Mouse (Mus musculus) stomach, embryonic 14.5 days (tissue): ENCODE measurements around the gene Gm26920. TPM values are rescaled to one million over a fixed set of nuclear protein-coding genes. Genes with fewer than 3 reads are reported as not detected.

Source experiments
- ATAC-seq: fragments of 200-750 bp; cut with Nextera tagmentation; 2 replicates; pipeline ENCODE4 v1.8.0; 2017; ENCODE audit warnings: low read depth, moderate TSS enrichment; ENCODE audit not compliant: insufficient number of reproducible peaks, insufficient read depth, low FRiP score
- H3K27ac ChIP-seq: fragments of 300-500 bp; sonication (generic); 2 replicates; pipeline ENCODE4 v1.5.1; 2014; ENCODE audit warnings: mild to moderate bottlenecking, low read length, moderate library complexity, mixed read lengths
- H3K27me3 ChIP-seq: fragments of 300-500 bp; sonication (generic); 2 replicates; pipeline ENCODE4 v1.6.1; 2014; ENCODE audit warnings: low read length, control low read depth, mixed read lengths; ENCODE audit not compliant: control insufficient read depth, insufficient read depth
- H3K36me3 ChIP-seq: fragments of 300-500 bp; sonication (generic); 2 replicates; pipeline ENCODE4 v1.6.1; 2014; ENCODE audit warnings: mild to moderate bottlenecking, control low read depth, low read length, moderate library complexity, mixed read lengths; ENCODE audit not compliant: control insufficient read depth, insufficient read depth
- H3K4me1 ChIP-seq: fragments of 300-500 bp; sonication (generic); 2 replicates; pipeline ENCODE4 v1.6.1; 2014; ENCODE audit warnings: low read length, control low read depth, mixed read lengths; ENCODE audit not compliant: control insufficient read depth, insufficient read depth
- H3K4me2 ChIP-seq: fragments of 300-500 bp; sonication (generic); replicated peaks from 2 replicates; pipeline ENCODE4 v1.6.1; 2014; ENCODE audit warnings: low read depth, low read length, control low read depth
- H3K4me3 ChIP-seq: fragments of 300-500 bp; sonication (generic); 2 replicates; pipeline ENCODE4 v1.5.1; 2014; ENCODE audit warnings: low read depth, low read length, control low read depth
- H3K9ac ChIP-seq: fragments of 300-500 bp; sonication (generic); replicated peaks from 2 replicates; pipeline ENCODE4 v1.6.1; 2014; ENCODE audit warnings: low read depth, mild to moderate bottlenecking, control low read depth, low read length, moderate library complexity, mixed read lengths
- H3K9me3 ChIP-seq: fragments of 300-500 bp; sonication (generic); 2 replicates; pipeline ENCODE4 v1.6.1; 2016; ENCODE audit warnings: low read depth, low read length, control low read depth; ENCODE audit not compliant: control insufficient read depth
- WGBS: fragments of 180-500 bp; shearing (Covaris S2); extraction: QIAGEN DNeasy Blood & Tissue Kit; methylation state at CpG from one replicate; pipeline ENCODE4 v1.1.7; 2014; 5-methylcytosine and 5-hydroxymethylcytosine counted together
- microRNA-seq: library from miRNA; unstranded; fragments of <30 nt; microRNA quantifications from one replicate; pipeline ENCODE4, GENCODE M21; 2016
- polyA plus RNA-seq: library from polyadenylated mRNA; unstranded; fragments of >200 nt; fragmentation: Nextera tagmentation; extraction: Ambion mirVana; gene quantifications from 2 replicates; pipeline ENCODE4 v1.2.1, GENCODE M21; 2014

The Gm26920 gene
- polyA plus RNA-seq, 1 experiment from 2014 or later: 2.0 TPM

DNA sequence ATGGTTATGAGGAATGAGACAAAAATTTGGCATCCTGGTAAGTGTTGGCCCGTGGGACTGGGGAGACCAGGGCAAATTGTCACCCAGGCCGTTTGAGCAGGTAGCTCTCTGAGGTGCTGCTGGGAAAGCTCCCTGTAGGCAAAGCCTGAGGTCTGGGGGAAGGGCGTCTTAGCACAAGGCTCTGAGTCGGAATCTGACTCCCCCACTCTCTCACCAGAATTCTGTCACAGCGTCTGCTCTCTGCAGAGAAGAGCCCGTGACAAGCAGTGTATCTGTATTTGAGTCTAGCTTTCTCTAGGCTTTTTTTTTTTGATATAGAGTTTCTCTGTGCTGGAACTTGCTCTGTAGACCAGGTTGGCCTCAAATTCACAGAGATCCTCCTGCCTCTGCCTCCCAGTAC lies 73.0 kb downstream of the Gm26920 start:
- Histone ChIP-seq H3K27me3 (no peaks in the 10 kb centered on the region), H3K27ac (no peak overlapping the region), H3K9ac (no peak overlapping the region), H3K4me3 (no peak overlapping the region), H3K4me2 (no peak overlapping the region), H3K9me3 (no peaks in the 10 kb centered on the region), H3K36me3 (peaks cover 74% of the 10 kb centered on the region), H3K4me1 (no peaks in the 10 kb centered on the region)
- no peak for ATAC-seq
- 95% methylated on average over 6 of the region's 6 CpGs for WGBS

GRCm38 (mm10) chr7:30012956-30013363 lies 77.2 kb downstream of the Gm26920 start:
- H3K4me2 ChIP-seq: no peak overlapping the region
- no peak for ATAC-seq
- H3K4me3 ChIP-seq: no peak overlapping the region
- H3K36me3 ChIP-seq: peaks cover 47% of the 10 kb centered on the region
- 78% methylated on average over 4 of the region's 4 CpGs for WGBS
- no peaks in the 10 kb centered on the region for H3K9me3 ChIP-seq
- H3K9ac ChIP-seq: no peak overlapping the region
- no peak overlapping the region for H3K27ac ChIP-seq
- no peaks in the 10 kb centered on the region for H3K27me3 ChIP-seq
- 0 out of 2 replicates have a peak, but pooled peaks cover 2% of the 10 kb centered on the region for H3K4me1 ChIP-seq

- Histone ChIP-seq H3K27ac (no peak overlapping the region), H3K27me3 (no peaks in the 10 kb centered on the region), H3K9ac (no peak overlapping the region), H3K4me1 (0 out of 2 replicates have a peak, but pooled peaks cover 2% of the 10 kb centered on the region), H3K4me2 (no peak overlapping the region), H3K9me3 (no peaks in the 10 kb centered on the region), H3K36me3 (peaks cover 27% of the 10 kb centered on the region), H3K4me3 (no peak overlapping the region)
- ATAC-seq: no peak
- WGBS: 82% methylated on average over 10 of the region's 10 CpGs
Measured at GRCm38 (mm10) chr7:30010551-30011195, 79.5 kb downstream of the Gm26920 start.

GRCm38 (mm10) chr7:30009321-30010085 lies 80.7 kb downstream of the Gm26920 start:
- 53% methylated on average over 21 of the region's 21 CpGs for WGBS
- Histone ChIP-seq H3K9me3 (no peaks in the 10 kb centered on the region), H3K27me3 (no peaks in the 10 kb centered on the region), H3K9ac (no peak overlapping the region), H3K27ac (no peak overlapping the region), H3K4me2 (no peak overlapping the region), H3K36me3 (peaks cover 24% of the 10 kb centered on the region), H3K4me3 (no peak overlapping the region), H3K4me1 (0 out of 2 replicates have a peak, but pooled peaks cover 2% of the 10 kb centered on the region)
- ATAC-seq: no peak

- H3K4me1 ChIP-seq: 0 out of 2 replicates have a peak, but pooled peaks cover 2% of the 10 kb centered on the region
- no peak overlapping the region for H3K4me2 ChIP-seq
- H3K9me3 ChIP-seq: no peaks in the 10 kb centered on the region
- 0 out of 2 replicates have a peak overlapping the region, but pooled peaks have one; percentile 3 for H3K9ac ChIP-seq
- H3K27ac ChIP-seq: no peak overlapping the region
- no peak overlapping the region for H3K4me3 ChIP-seq
- WGBS: 72% methylated on average over 6 of the region's 6 CpGs
- H3K27me3 ChIP-seq: no peaks in the 10 kb centered on the region
- H3K36me3 ChIP-seq: peaks cover 11% of the 10 kb centered on the region; the same call in 1 of the 2 replicates
- ATAC-seq: no peak
Measured at GRCm38 (mm10) chr7:30008020-30008690, 82.1 kb downstream of the Gm26920 start.

- 100% methylated on average over 1 of the region's 1 CpGs for WGBS
- ATAC-seq: no peak
- Histone ChIP-seq H3K4me2 (no peak overlapping the region), H3K27ac (no peak overlapping the region), H3K4me1 (0 out of 2 replicates have a peak, but pooled peaks cover 2% of the 10 kb centered on the region), H3K9ac (no peak overlapping the region), H3K27me3 (no peaks in the 10 kb centered on the region), H3K4me3 (no peak overlapping the region), H3K9me3 (no peaks in the 10 kb centered on the region), H3K36me3 (peaks cover 8% of the 10 kb centered on the region; the same call in 1 of the 2 replicates)
Measured at GRCm38 (mm10) chr7:30007601-30008000, 82.6 kb downstream of the Gm26920 start.

Small RNAs within 50 kb of the gene (microRNA-seq; reads per million reads assigned to microRNA genes)
- not detected for gene Gm23368

Other genes starting within 250 kb of the Gm26920 start
- gene Zfp940, start 236.7 kb downstream of the Gm26920 start, polyA plus RNA-seq: 6.3 and 6.5 TPM in 2 replicates
- 8.8 and 12.2 TPM in 2 replicates for gene Zfp420, start 230.4 kb downstream of the Gm26920 start, polyA plus RNA-seq
- gene Zfp27, start 183.8 kb downstream of the Gm26920 start, polyA plus RNA-seq: 10.9 and 12.8 TPM in 2 replicates
- 6.7 and 8.0 TPM in 2 replicates for gene Zfp383, start 182.2 kb downstream of the Gm26920 start, polyA plus RNA-seq
- 12.0 and 13.3 TPM in 2 replicates for gene Zfp74, start 136.3 kb downstream of the Gm26920 start, polyA plus RNA-seq
- 21.6 and 25.0 TPM in 2 replicates for gene Zfp568, start 106.5 kb downstream of the Gm26920 start, polyA plus RNA-seq
- gene Zfp14, start 39.0 kb downstream of the Gm26920 start, polyA plus RNA-seq: 3.6 and 4.4 TPM in 2 replicates
- 5.0 and 5.7 TPM in 2 replicates for gene Zfp82, start 17.5 kb downstream of the Gm26920 start, polyA plus RNA-seq
- gene Zfp566, start 117 bp upstream of the Gm26920 start, polyA plus RNA-seq: 7.5 and 11.2 TPM in 2 replicates
- gene Zfp260, start 4.4 kb upstream of the Gm26920 start, polyA plus RNA-seq: 132 and 142 TPM in 2 replicates
- 6.4 and 7.3 TPM in 2 replicates for gene Zfp382, start 31.5 kb upstream of the Gm26920 start, polyA plus RNA-seq
- gene Zfp146, start 79.3 kb upstream of the Gm26920 start, polyA plus RNA-seq: 19.6 and 22.3 TPM in 2 replicates
- 5.7 and 8.2 TPM in 2 replicates for gene Cox7a1, start 93.7 kb upstream of the Gm26920 start, polyA plus RNA-seq
- 95.8 and 99.8 TPM in 2 replicates for gene Capns1, start 108.4 kb upstream of the Gm26920 start, polyA plus RNA-seq
- gene Polr2i, start 141.5 kb upstream of the Gm26920 start, polyA plus RNA-seq: 143 and 177 TPM in 2 replicates
- 148 and 150 TPM in 2 replicates for gene Tbcb, start 141.9 kb upstream of the Gm26920 start, polyA plus RNA-seq
- gene Ovol3, start 145.3 kb upstream of the Gm26920 start, polyA plus RNA-seq: not detected in 2 replicates
- gene Thap8, start 189.7 kb upstream of the Gm26920 start, polyA plus RNA-seq: 0.25 and 0.34 TPM in 2 replicates
- gene Wdr62, start 190.0 kb upstream of the Gm26920 start, polyA plus RNA-seq: 7.9 and 9.8 TPM in 2 replicates
- gene Clip3, start 201.3 kb upstream of the Gm26920 start, polyA plus RNA-seq: 52.8 and 53.9 TPM in 2 replicates
- 70.1 and 76.2 TPM in 2 replicates for gene Alkbh6, start 218.3 kb upstream of the Gm26920 start, polyA plus RNA-seq
- 49.0 and 53.2 TPM in 2 replicates for gene Syne4, start 224.4 kb upstream of the Gm26920 start, polyA plus RNA-seq
- not detected in 2 replicates for gene E130208F15Rik, start 231.3 kb upstream of the Gm26920 start, polyA plus RNA-seq
- gene Sdhaf1, start 233.5 kb upstream of the Gm26920 start, polyA plus RNA-seq: 14.4 and 17.0 TPM in 2 replicates